Mouse (Mus musculus): ENCODE results near the gene Tln2.

Tln2 gene

GRCm38 (mm10) chr9:67545794-67546193 lies 13.7 kb downstream of the Tln2 start:
- DNase-seq = no peak

GRCm38 (mm10) chr9:67544783-67545182 lies 14.7 kb downstream of the Tln2 start:
- DNase-seq = peak; percentile 22

GRCm38 (mm10) chr9:67541948-67542347 lies 17.6 kb downstream of the Tln2 start:
- DNase-seq = no peak

DNA sequence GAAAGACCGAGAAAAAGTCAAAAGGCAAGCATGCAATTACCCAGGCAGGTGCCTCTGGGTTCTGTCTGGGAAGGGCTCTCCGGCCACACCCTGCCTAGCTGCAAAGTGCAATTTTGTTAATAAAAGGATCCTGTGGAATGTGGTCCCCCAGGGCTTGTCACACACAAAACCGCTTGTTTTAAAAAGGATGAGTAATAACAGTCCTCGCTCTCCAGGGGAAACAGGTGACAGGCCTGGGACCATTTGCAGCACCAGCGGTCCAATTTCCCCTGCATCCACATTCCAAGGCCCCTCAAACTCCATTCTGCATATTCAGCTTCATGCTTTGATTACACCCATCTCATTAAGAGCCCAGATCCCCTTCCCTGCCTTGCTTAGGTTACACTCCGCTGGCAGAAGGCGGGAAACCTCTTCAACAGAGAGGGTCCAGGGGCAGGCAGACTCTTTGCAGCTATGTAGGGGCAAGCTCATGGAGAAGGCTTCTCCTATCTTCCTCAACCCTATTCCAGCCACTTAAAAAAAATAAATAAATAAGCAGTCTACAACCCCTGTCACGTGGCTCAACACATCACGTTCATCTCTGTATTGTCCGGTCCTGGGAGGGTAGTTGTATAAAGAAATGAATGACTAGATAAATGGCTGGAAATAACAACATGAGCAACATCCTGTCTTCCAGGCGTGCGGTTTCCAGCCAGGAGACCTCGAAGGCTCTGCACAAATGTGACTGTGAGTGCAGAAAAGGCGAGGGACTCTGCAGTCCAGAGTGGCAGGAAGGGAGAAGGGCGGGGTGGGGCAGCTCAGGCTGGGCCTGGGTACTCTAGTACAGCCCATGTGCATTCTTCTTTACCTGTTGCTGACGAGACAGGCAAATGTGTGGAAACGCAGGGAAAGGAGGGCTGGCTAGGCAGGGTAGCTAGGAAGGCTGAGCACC lies 19.5 kb downstream of the Tln2 start:
- DNase-seq = no peak

- DNase-seq = no peak
These were observed 25.1 kb downstream of the Tln2 start for GRCm38 (mm10) chr9:67534420-67534819.

DNA sequence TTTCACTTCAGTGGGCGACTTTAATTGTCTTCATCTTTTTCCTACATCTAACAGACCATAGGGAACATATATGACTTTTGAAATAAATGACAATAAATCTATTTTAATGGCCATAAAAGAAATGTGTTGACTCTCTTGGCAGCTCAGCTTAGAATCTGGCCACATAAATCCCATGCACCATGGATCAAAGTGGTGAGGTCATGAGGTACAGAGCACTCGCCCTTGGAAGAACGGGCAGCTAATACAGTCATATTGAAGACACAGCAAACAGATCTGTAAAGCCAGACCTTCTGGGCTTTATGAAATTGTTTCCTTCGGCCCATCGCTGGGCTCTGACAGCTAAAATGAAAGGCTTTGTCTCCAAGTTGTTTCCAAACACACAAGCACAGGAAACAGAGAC lies 26.2 kb downstream of the Tln2 start:
- no peak for DNase-seq

GRCm38 (mm10) chr9:67532631-67533030 lies 26.9 kb downstream of the Tln2 start:
- no peak for DNase-seq

DNA sequence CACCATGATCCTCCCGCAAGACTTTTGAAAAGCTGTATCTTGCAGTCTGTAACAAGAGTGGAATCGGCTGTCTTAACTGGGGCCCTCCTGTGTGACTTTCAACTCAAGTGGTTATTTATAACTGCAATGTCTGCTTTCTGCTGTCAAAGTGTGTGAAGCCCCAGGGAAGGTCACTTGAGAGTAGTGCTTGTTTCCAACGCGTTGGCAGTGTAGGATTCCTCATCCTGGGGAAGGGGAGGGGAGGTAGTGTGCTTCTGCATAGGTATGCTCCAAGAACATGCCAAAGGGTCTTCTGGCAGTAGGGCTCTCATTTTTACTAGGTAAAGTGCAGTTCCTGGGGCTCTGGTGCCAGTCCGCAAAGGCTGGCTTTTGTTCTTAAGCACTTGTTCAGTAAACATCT lies 29.9 kb downstream of the Tln2 start:
- DNase-seq = no peak

DNA sequence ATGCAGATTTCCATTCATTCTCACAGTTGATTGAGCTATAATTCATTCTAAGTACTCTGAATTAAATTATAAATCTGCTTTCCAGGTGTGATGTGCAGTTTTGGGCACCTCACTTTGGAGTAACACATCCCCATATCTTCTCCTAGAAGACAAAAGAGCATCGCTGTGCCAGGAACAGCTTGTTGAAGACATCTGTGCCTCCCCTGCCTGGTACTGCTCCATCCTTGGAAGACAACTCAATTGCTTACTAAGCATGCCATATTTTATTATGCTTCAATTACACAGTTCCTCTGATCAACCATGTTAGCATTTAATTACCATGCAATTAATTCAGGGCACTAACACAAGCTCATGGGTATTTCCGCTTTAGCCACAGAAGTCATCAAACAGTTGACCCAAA lies 31.8 kb downstream of the Tln2 start:
- no peak for DNase-seq

DNA sequence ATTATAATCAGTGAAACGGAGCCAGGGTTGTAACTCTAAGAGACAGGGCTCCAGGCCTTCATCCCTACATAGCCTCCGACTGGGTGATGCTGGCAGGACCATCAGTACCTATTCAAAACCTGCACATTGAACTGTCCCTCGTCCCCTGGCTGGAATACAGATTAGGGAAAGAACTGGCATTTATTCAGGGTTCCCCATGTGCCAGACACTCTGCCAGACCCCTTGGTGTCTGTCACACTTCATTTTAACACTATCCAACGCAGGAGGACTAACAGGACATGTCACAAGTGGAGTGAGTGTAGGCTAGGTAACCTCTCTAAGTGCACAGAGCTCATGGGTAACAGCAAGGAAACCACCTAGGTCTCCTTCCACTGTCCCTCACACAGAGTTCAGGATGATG lies 37.8 kb downstream of the Tln2 start:
- no peak for DNase-seq

DNA sequence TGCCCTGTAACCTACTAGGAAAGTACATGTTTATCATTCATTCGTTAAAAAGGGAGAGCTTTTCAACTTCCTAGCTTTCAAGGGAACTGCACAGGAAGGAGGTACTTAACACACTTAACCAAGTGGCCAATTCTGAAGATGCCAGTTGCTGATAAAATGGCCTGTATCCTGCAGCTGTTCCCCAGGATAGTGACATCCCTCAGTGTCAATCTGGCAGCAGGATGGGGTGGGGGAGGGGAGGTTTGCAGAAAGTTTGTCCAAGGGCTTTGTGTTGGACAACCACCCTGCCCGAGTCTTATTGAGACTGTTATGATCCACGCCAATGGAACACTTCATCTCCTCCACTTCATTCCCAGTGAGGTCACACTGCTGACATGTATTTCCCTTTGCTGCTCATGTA lies 50.0 kb downstream of the Tln2 start:
- no peak for DNase-seq

GRCm38 (mm10) chr9:67504669-67505260 lies 54.7 kb downstream of the Tln2 start:
- peak; percentile 26 for DNase-seq

DNA sequence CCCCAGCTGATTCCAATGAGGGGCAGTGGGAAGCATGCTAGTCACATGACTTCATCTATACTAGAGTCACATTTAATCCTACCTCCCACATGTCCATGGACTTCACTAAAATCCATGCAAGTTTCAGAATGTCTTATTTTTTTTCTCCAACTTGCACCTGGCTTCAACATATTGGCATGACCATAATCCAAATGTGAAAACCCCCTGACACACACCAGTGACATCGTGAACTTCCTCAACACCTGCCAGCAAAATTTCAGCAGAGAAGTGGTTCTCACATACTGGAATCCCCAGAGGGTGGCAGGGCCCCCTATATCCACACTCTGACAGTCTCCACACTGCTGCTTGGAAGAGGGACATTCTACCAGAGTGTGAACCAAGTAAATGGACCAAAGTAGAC lies 57.7 kb downstream of the Tln2 start:
- DNase-seq = no peak

DNA sequence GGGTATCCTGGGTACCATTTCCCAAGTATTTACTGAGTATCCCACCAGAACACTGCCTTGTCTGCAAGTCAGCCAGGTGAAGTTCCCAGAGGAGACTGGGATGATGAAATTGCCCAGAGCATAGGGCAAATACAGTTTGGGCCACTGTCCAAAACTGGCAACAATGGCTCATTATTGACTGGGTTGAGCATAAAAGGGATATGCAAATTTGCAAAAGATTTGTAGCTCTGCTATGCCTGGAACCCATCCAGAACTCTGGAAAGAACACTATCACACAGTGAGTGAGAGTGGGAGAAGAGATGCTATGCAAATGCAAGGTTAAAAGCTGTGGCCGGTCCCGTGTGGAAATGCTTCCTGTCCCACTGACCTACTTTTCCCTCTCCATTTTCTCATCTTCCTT lies 63.1 kb downstream of the Tln2 start:
- peak; percentile 6 for DNase-seq

DNA sequence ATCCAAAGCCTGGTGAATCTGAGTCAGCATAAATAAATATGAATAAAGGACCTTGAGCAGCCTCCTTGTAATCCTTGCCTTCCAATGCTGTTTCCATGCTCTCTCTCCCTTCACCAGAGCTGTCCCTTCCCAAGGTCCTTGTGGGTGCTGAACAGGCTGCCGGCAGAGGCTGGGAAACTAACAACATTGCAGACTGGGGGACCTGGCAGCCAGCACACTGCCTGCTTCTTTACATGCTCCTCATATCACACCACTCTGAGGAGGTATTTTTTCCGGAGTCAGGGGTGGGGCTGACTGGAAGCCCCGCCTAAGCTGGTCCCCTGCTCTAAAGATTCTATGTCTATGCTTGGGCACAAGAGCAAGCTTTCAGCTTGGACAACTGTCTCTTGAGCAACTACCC lies 64.2 kb downstream of the Tln2 start:
- no peak for DNase-seq

GRCm38 (mm10) chr9:67493876-67494552 lies 65.5 kb downstream of the Tln2 start:
- no peak for DNase-seq

DNA sequence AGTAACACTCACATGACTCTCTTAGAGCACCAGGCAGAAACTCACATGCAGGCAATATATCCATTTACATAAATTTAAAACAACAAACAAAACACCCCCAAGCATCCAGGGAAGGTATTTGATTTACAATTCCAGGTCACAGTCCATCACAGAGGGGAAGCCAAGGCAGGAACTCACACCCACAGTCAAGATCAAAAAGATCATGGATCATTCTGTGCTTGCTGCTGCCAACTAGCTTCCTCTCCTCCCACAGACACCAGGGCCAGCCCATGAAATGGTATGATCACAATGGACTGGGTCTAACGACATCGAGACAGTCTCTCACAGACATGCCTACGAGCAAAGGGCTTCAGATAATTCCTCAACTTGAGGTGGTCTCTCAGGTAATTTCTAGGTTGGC lies 70.1 kb downstream of the Tln2 start:
- no peak for DNase-seq

- DNase-seq = no peak
These were observed 72.9 kb downstream of the Tln2 start for GRCm38 (mm10) chr9:67486621-67487020.

DNA sequence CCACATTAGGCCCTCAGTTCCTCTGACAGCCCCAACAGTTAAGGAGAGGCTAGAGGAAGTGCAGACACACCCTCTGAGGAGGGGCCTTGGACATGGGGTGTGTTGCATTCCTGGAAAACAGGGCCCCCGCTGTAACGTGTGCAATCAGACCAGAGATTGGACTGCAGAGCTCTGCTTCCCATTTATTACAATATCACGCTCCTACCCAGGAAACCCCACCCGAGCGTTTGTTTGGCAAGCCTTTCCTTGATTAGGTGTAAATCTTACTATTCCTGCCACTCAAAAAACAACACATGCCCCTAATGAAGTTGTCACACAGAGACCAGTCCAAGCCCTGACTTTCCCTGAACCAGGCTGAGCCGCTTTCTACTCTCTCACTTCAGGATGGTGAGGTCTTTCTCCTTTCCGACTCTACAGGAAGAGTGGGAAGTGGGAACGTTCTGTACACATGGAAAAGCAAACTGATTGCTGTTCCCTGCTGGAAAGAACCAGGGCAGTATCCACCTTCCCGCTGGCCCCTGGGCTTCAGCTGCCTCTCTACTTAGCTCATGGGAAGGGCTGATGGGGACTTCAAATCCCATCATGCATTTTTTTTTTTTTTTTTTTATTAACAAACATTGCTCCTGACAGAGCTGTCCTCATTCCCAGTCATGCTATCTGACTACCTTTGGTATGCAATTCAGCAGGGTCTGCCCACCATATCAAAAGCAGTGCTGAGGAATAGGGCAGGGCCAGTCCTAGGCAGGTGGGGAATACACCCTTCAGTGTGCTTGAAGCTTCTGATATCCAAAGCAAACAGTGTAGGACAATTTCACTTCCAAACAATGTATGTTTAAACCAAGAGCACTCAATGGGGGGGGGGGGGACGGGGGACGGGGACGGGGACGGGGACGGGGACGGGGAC lies 74.1 kb downstream of the Tln2 start:
- DNase-seq = no peak

DNA sequence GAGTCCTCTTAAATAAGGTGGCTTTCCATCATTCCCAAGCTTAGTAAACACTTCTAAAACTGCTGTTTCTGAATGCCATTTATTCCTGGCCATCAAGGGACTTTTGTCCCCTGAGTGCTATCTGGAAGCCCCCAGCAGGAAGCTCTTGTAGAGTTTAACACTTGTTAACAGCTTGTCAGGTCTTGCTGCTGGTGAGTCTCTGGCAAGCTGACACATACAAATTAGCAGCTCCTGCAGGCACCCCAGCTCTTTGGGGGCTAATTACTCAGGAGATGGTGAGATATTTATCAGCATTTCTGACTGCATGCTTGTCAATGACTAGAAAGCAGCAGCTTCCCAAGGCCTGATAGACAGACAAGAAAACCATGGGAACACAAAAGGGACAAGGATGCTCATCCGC lies 77.2 kb downstream of the Tln2 start:
- no peak for DNase-seq

GRCm38 (mm10) chr9:67481851-67482250 lies 77.7 kb downstream of the Tln2 start:
- DNase-seq = no peak

GRCm38 (mm10) chr9:67477445-67477844 lies 82.1 kb downstream of the Tln2 start:
- no peak for DNase-seq

DNA sequence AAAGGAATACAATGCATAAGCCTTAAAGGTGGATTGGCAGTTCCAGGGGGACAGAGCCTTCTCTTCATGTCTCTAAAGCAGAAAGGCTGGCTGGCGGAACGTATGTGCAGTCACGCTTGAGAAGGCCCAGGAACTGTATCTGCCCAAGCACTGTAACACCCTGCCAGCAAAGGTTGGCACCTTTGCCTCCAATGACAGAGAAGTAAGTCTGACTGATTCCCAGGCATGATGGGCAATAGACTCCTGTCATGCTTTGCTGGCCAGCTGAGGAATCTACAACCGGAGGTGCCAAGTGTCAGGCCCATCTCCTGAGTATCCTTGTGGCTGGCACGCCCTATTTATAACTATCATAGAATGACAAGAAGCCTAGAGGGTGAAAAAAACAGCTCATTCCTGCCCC lies 83.3 kb downstream of the Tln2 start:
- no peak for DNase-seq

Data from cerebellum, adult 9-10 months (tissue).